Mouse (Mus musculus) brain, embryonic 18.5 days (tissue): ENCODE measurements around the gene Prkar1a.

Experiments
- DNase-seq: peaks from one replicate; pipeline ENCODE4 v3.0.0-alpha.2; 2012; ENCODE audit warnings: low read depth, low spot score

Gene Prkar1a

GRCm38 (mm10) chr11:109672881-109673739 lies 23.9 kb downstream of the Prkar1a start:
- no peak for DNase-seq

- DNase-seq = no peak
Measured at GRCm38 (mm10) chr11:109673741-109674140, 24.5 kb downstream of the Prkar1a start.

- no peak for DNase-seq
Measured at GRCm38 (mm10) chr11:109674542-109674941, 25.3 kb downstream of the Prkar1a start.

- no peak for DNase-seq
Measured at GRCm38 (mm10) chr11:109675208-109675607, 26.0 kb downstream of the Prkar1a start.

- DNase-seq = no peak
Measured at GRCm38 (mm10) chr11:109675771-109676170, 26.6 kb downstream of the Prkar1a start.

- no peak for DNase-seq
Measured at GRCm38 (mm10) chr11:109676621-109677373, 27.6 kb downstream of the Prkar1a start.

- DNase-seq = no peak
Measured at GRCm38 (mm10) chr11:109678291-109678690, 29.1 kb downstream of the Prkar1a start.

GRCm38 (mm10) chr11:109680934-109681333 lies 31.7 kb downstream of the Prkar1a start:
- no peak for DNase-seq

- DNase-seq = no peak
Measured at GRCm38 (mm10) chr11:109681556-109681955, 32.4 kb downstream of the Prkar1a start.

- DNase-seq = no peak
Measured at GRCm38 (mm10) chr11:109682221-109682620, 33.0 kb downstream of the Prkar1a start.

- DNase-seq = no peak
Measured at GRCm38 (mm10) chr11:109689539-109689938, 40.3 kb downstream of the Prkar1a start.

- DNase-seq = no peak
Measured at GRCm38 (mm10) chr11:109692737-109693136, 43.5 kb downstream of the Prkar1a start.

- no peak for DNase-seq
Measured at GRCm38 (mm10) chr11:109696519-109696918, 47.3 kb downstream of the Prkar1a start.

GRCm38 (mm10) chr11:109697089-109697643 lies 48.0 kb downstream of the Prkar1a start:
- no peak for DNase-seq

- DNase-seq = no peak
Measured at GRCm38 (mm10) chr11:109698740-109699139, 49.5 kb downstream of the Prkar1a start.

GRCm38 (mm10) chr11:109699784-109700183 lies 50.6 kb downstream of the Prkar1a start:
- no peak for DNase-seq

- no peak for DNase-seq
Measured at GRCm38 (mm10) chr11:109700761-109701160, 51.6 kb downstream of the Prkar1a start.

GRCm38 (mm10) chr11:109702031-109702815 lies 53.0 kb downstream of the Prkar1a start:
- DNase-seq = no peak

GRCm38 (mm10) chr11:109703845-109704244 lies 54.6 kb downstream of the Prkar1a start:
- no peak for DNase-seq

- DNase-seq = no peak
Measured at GRCm38 (mm10) chr11:109704311-109705205, 55.4 kb downstream of the Prkar1a start.
